Mouse (Mus musculus): ENCODE data around the gene Cend1.
A peak's percentile ranks its signal among the peaks of the same experiment; 100 is the strongest.

GRCm38 (mm10) chr7:141440613-141441012, 11.3 kb upstream of the Cend1 start:
- peak; percentile 88 for TF ChIP-seq CTCF (IDR thresholded peaks at IDR 0.05; ENCODE audit: low read depth)
- no peak for TF ChIP-seq EP300 (IDR thresholded peaks at IDR 0.05; ENCODE audit: low read depth)
